Mouse (Mus musculus) layer of hippocampus, adult 9-11 months (tissue): ENCODE data around the gene Epm2aip1.

Experiments used
- DNase-seq: peaks from one replicate; pipeline ENCODE4 v3.0.0; 2022

The Epm2aip1 gene

GRCm38 (mm10) chr9:111271434-111272160 is at the start of gene Epm2aip1, which contains the start of gene Mlh1:
Gene Epm2aip1, plus strand, starts transcription at chr9:111271929.
Gene Mlh1, minus strand, starts transcription at chr9:111271791.
- DNase-seq, result peak; percentile 99

- DNase-seq, result no peak
Observed at GRCm38 (mm10) chr9:111223406-111223805, 48.3 kb upstream of the Epm2aip1 start.

GRCm38 (mm10) chr9:111228446-111228845 is 43.3 kb upstream of the Epm2aip1 start:
- no peak for DNase-seq

GRCm38 (mm10) chr9:111234701-111235100 is 37.0 kb upstream of the Epm2aip1 start:
- no peak for DNase-seq

- no peak for DNase-seq
Observed at GRCm38 (mm10) chr9:111237726-111238125, 34.0 kb upstream of the Epm2aip1 start.

- DNase-seq, result no peak
Observed at GRCm38 (mm10) chr9:111239821-111240220, 31.9 kb upstream of the Epm2aip1 start.

GRCm38 (mm10) chr9:111243384-111243783 is 28.3 kb upstream of the Epm2aip1 start:
- DNase-seq, result no peak

GRCm38 (mm10) chr9:111245546-111245945 is 26.2 kb upstream of the Epm2aip1 start:
- DNase-seq, result no peak

- no peak for DNase-seq
Observed at GRCm38 (mm10) chr9:111247682-111248246, 24.0 kb upstream of the Epm2aip1 start.

- no peak for DNase-seq
Observed at GRCm38 (mm10) chr9:111252161-111252869, 19.4 kb upstream of the Epm2aip1 start.

- peak; percentile 71 for DNase-seq
Observed at GRCm38 (mm10) chr9:111260360-111260985, 11.3 kb upstream of the Epm2aip1 start.

- DNase-seq, result no peak
Observed at GRCm38 (mm10) chr9:111261356-111261755, 10.4 kb upstream of the Epm2aip1 start.

GRCm38 (mm10) chr9:111267998-111268397 is 3.7 kb upstream of the Epm2aip1 start:
- DNase-seq, result no peak

GRCm38 (mm10) chr9:111270606-111271005 is 1.1 kb upstream of the Epm2aip1 start:
- no peak for DNase-seq

- no peak for DNase-seq
Observed at GRCm38 (mm10) chr9:111271056-111271433, 684 bp upstream of the Epm2aip1 start.

GRCm38 (mm10) chr9:111272356-111272755 is 627 bp downstream of the Epm2aip1 start:
- DNase-seq, result peak; percentile 24

GRCm38 (mm10) chr9:111272996-111273785 is 1.5 kb downstream of the Epm2aip1 start:
- no peak for DNase-seq

- no peak for DNase-seq
Observed at GRCm38 (mm10) chr9:111273958-111274357, 2.2 kb downstream of the Epm2aip1 start.

- DNase-seq, result no peak
Observed at GRCm38 (mm10) chr9:111275156-111275555, 3.4 kb downstream of the Epm2aip1 start.

GRCm38 (mm10) chr9:111285061-111285460 is 13.3 kb downstream of the Epm2aip1 start:
- DNase-seq, result no peak

- DNase-seq, result peak; percentile 20
Observed at GRCm38 (mm10) chr9:111285676-111286075, 13.9 kb downstream of the Epm2aip1 start.

GRCm38 (mm10) chr9:111286468-111286867 is 14.7 kb downstream of the Epm2aip1 start:
- DNase-seq, result no peak

GRCm38 (mm10) chr9:111287956-111288355 is 16.2 kb downstream of the Epm2aip1 start:
- no peak for DNase-seq
